Mouse (Mus musculus) kidney, embryonic 15.5 days (tissue): ENCODE results near the gene Opcml. TPM values are rescaled to one million over a fixed set of nuclear protein-coding genes. Genes with fewer than 3 reads are reported as not detected.

Source experiments
- ATAC-seq: fragments of 200-750 bp; cut with Nextera tagmentation; replicated peaks from 2 replicates; pipeline ENCODE4 v1.8.0; 2017; ENCODE audit warnings: moderate TSS enrichment; ENCODE audit not compliant: low FRiP score
- H3K27ac ChIP-seq: fragments of 300-500 bp; sonication (generic); 2 replicates; pipeline ENCODE4 v1.5.1; 2015; ENCODE audit warnings: mild to moderate bottlenecking, inconsistent platforms
- H3K27me3 ChIP-seq: fragments of 300-500 bp; sonication (generic); 2 replicates; pipeline ENCODE4 v1.6.1; 2015; ENCODE audit warnings: inconsistent platforms
- H3K36me3 ChIP-seq: fragments of 300-500 bp; sonication (generic); 2 replicates; pipeline ENCODE4 v1.6.1; 2015; ENCODE audit warnings: inconsistent platforms
- H3K4me1 ChIP-seq: fragments of 300-500 bp; sonication (generic); 2 replicates; pipeline ENCODE4 v1.6.1; 2015; ENCODE audit warnings: inconsistent platforms
- H3K4me2 ChIP-seq: fragments of 300-500 bp; sonication (generic); 2 replicates; pipeline ENCODE4 v1.6.1; 2015; ENCODE audit warnings: moderate library complexity, mild to moderate bottlenecking, inconsistent platforms
- H3K4me3 ChIP-seq: fragments of 300-500 bp; sonication (generic); replicated peaks from 2 replicates; pipeline ENCODE4 v1.5.1; 2015; ENCODE audit warnings: mild to moderate bottlenecking, inconsistent platforms
- H3K9ac ChIP-seq: fragments of 300-500 bp; sonication (generic); 2 replicates; pipeline ENCODE4 v1.6.1; 2015; ENCODE audit warnings: mild to moderate bottlenecking, inconsistent platforms
- H3K9me3 ChIP-seq: fragments of 300-500 bp; sonication (generic); replicated peaks from 2 replicates; pipeline ENCODE4 v1.6.1; 2016; ENCODE audit warnings: inconsistent platforms
- WGBS: fragments of 180-500 bp; shearing (Covaris S2); methylation state at CpG from one replicate; pipeline ENCODE4 v1.1.7; 2015; ENCODE audit warnings: mixed read lengths; 5-methylcytosine and 5-hydroxymethylcytosine counted together
- polyA plus RNA-seq: library from polyadenylated mRNA; unstranded; fragments of >200 nt; fragmentation: Nextera tagmentation; extraction: Ambion mirVana; gene quantifications from 2 replicates; pipeline ENCODE4 v1.2.1, GENCODE M21; 2015

Gene Opcml
- polyA plus RNA-seq, 1 experiment from 2014 or later: 1.5 TPM

- Histone ChIP-seq H3K27ac (no peak overlapping the region), H3K4me1 (no peaks in the 10 kb centered on the region), H3K9ac (no peak overlapping the region), H3K9me3 (no peaks in the 10 kb centered on the region), H3K4me3 (no peak overlapping the region), H3K4me2 (no peak overlapping the region), H3K36me3 (no peaks in the 10 kb centered on the region), H3K27me3 (no peaks in the 10 kb centered on the region)
- 68% methylated on average over 2 of the region's 2 CpGs for WGBS
- no peak for ATAC-seq
These were observed 483.2 kb downstream of the Opcml start for GRCm38 (mm10) chr9:28273816-28274215.

- 93% methylated on average over 2 of the region's 2 CpGs for WGBS
- H3K9ac ChIP-seq: no peak overlapping the region
- no peak overlapping the region for H3K27ac ChIP-seq
- no peak for ATAC-seq
- H3K4me3 ChIP-seq: no peak overlapping the region
- H3K36me3 ChIP-seq: no peaks in the 10 kb centered on the region
- H3K27me3 ChIP-seq: no peaks in the 10 kb centered on the region
- H3K4me2 ChIP-seq: no peak overlapping the region
- no peaks in the 10 kb centered on the region for H3K4me1 ChIP-seq
- no peaks in the 10 kb centered on the region for H3K9me3 ChIP-seq
These were observed 488.0 kb downstream of the Opcml start for GRCm38 (mm10) chr9:28278555-28278954.

GRCm38 (mm10) chr9:28281025-28281424 is 490.4 kb downstream of the Opcml start:
- Histone ChIP-seq H3K36me3 (no peaks in the 10 kb centered on the region), H3K9ac (no peak overlapping the region), H3K27me3 (no peaks in the 10 kb centered on the region), H3K9me3 (no peaks in the 10 kb centered on the region), H3K4me3 (no peak overlapping the region), H3K4me1 (no peaks in the 10 kb centered on the region), H3K27ac (no peak overlapping the region), H3K4me2 (no peak overlapping the region)
- 41% methylated on average over 3 of the region's 3 CpGs for WGBS
- no peak for ATAC-seq

- no peak overlapping the region for H3K27ac ChIP-seq
- ATAC-seq: no peak
- no peak overlapping the region for H3K4me3 ChIP-seq
- no peaks in the 10 kb centered on the region for H3K4me1 ChIP-seq
- WGBS: 66% methylated on average over 3 of the region's 3 CpGs
- no peaks in the 10 kb centered on the region for H3K9me3 ChIP-seq
- no peak overlapping the region for H3K9ac ChIP-seq
- H3K4me2 ChIP-seq: no peak overlapping the region
- H3K27me3 ChIP-seq: no peaks in the 10 kb centered on the region
- no peaks in the 10 kb centered on the region for H3K36me3 ChIP-seq
These were observed 491.0 kb downstream of the Opcml start for GRCm38 (mm10) chr9:28281571-28281970.

GRCm38 (mm10) chr9:28285016-28285415 is 494.4 kb downstream of the Opcml start:
- Histone ChIP-seq H3K4me3 (no peak overlapping the region), H3K27ac (no peak overlapping the region), H3K4me1 (no peaks in the 10 kb centered on the region), H3K36me3 (no peaks in the 10 kb centered on the region), H3K27me3 (no peaks in the 10 kb centered on the region), H3K4me2 (no peak overlapping the region), H3K9me3 (no peaks in the 10 kb centered on the region), H3K9ac (no peak overlapping the region)
- WGBS: 90% methylated on average over 3 of the region's 3 CpGs
- ATAC-seq: no peak

- no peak overlapping the region for H3K9ac ChIP-seq
- no peak overlapping the region for H3K27ac ChIP-seq
- H3K27me3 ChIP-seq: no peaks in the 10 kb centered on the region
- no peaks in the 10 kb centered on the region for H3K4me1 ChIP-seq
- no peak overlapping the region for H3K4me3 ChIP-seq
- H3K4me2 ChIP-seq: no peak overlapping the region
- H3K9me3 ChIP-seq: no peaks in the 10 kb centered on the region
- 54% methylated on average over 7 of the region's 7 CpGs for WGBS
- no peaks in the 10 kb centered on the region for H3K36me3 ChIP-seq
- ATAC-seq: no peak
These were observed 495.8 kb downstream of the Opcml start for GRCm38 (mm10) chr9:28286384-28286783.

- ATAC-seq: no peak
- Histone ChIP-seq H3K4me2 (no peak overlapping the region), H3K9ac (no peak overlapping the region), H3K4me3 (no peak overlapping the region), H3K27ac (no peak overlapping the region), H3K36me3 (no peaks in the 10 kb centered on the region), H3K9me3 (no peaks in the 10 kb centered on the region), H3K27me3 (no peaks in the 10 kb centered on the region), H3K4me1 (no peaks in the 10 kb centered on the region)
- WGBS: 64% methylated on average over 2 of the region's 2 CpGs
These were observed 496.9 kb downstream of the Opcml start for GRCm38 (mm10) chr9:28287485-28287884.

- Histone ChIP-seq H3K27ac (no peak overlapping the region), H3K9me3 (0 out of 2 replicates have a peak, but pooled peaks cover 3% of the 10 kb centered on the region), H3K4me3 (no peak overlapping the region), H3K4me2 (no peak overlapping the region), H3K9ac (no peak overlapping the region), H3K4me1 (no peaks in the 10 kb centered on the region), H3K27me3 (no peaks in the 10 kb centered on the region), H3K36me3 (no peaks in the 10 kb centered on the region)
- WGBS: 60% methylated on average over 1 of the region's 1 CpGs
- no peak for ATAC-seq
These were observed 499.2 kb downstream of the Opcml start for GRCm38 (mm10) chr9:28289696-28290330.

GRCm38 (mm10) chr9:28303659-28304058 is 513.1 kb downstream of the Opcml start:
- ATAC-seq: no peak
- Histone ChIP-seq H3K9ac (no peak overlapping the region), H3K4me2 (no peak overlapping the region), H3K4me3 (no peak overlapping the region), H3K27me3 (no peaks in the 10 kb centered on the region), H3K36me3 (no peaks in the 10 kb centered on the region), H3K4me1 (no peaks in the 10 kb centered on the region), H3K27ac (no peak overlapping the region), H3K9me3 (no peaks in the 10 kb centered on the region)
- WGBS: 78% methylated on average over 8 of the region's 8 CpGs

GRCm38 (mm10) chr9:28306364-28307121 is 516.0 kb downstream of the Opcml start:
- H3K27ac ChIP-seq: no peak overlapping the region
- no peak overlapping the region for H3K9ac ChIP-seq
- H3K4me2 ChIP-seq: no peak overlapping the region
- no peaks in the 10 kb centered on the region for H3K4me1 ChIP-seq
- H3K9me3 ChIP-seq: no peaks in the 10 kb centered on the region
- H3K4me3 ChIP-seq: no peak overlapping the region
- H3K27me3 ChIP-seq: no peaks in the 10 kb centered on the region
- 67% methylated on average over 11 of the region's 11 CpGs for WGBS
- H3K36me3 ChIP-seq: no peaks in the 10 kb centered on the region
- ATAC-seq: no peak

- no peak overlapping the region for H3K4me3 ChIP-seq
- no peaks in the 10 kb centered on the region for H3K36me3 ChIP-seq
- no peaks in the 10 kb centered on the region for H3K9me3 ChIP-seq
- H3K9ac ChIP-seq: no peak overlapping the region
- no peak for ATAC-seq
- H3K4me1 ChIP-seq: no peaks in the 10 kb centered on the region
- no peak overlapping the region for H3K27ac ChIP-seq
- H3K27me3 ChIP-seq: no peaks in the 10 kb centered on the region
- no peak overlapping the region for H3K4me2 ChIP-seq
These were observed 516.5 kb downstream of the Opcml start for GRCm38 (mm10) chr9:28307122-28307430.

GRCm38 (mm10) chr9:28307481-28308050 is 517.0 kb downstream of the Opcml start:
- WGBS: 76% methylated on average over 6 of the region's 6 CpGs

More at GRCm38 (mm10) chr9:28307481-28308050, 517.0 kb downstream of the Opcml start:
- no peaks in the 10 kb centered on the region for H3K4me1 ChIP-seq
- no peak overlapping the region for H3K9ac ChIP-seq
- no peaks in the 10 kb centered on the region for H3K9me3 ChIP-seq
- H3K4me2 ChIP-seq: no peak overlapping the region
- H3K36me3 ChIP-seq: no peaks in the 10 kb centered on the region
- no peak overlapping the region for H3K27ac ChIP-seq
- no peak overlapping the region for H3K4me3 ChIP-seq
- no peaks in the 10 kb centered on the region for H3K27me3 ChIP-seq
- no peak for ATAC-seq
